In genomic region chrX:73483484-73483810, GRCm38 (mm10) we compare ENCODE assay signal across 8 mouse cellular contexts. TPM values are rescaled to one million over a fixed set of nuclear protein-coding genes. Genes with fewer than 3 reads are reported as not detected.
DNase-seq lines count a peak whose midpoint lies in the region; ATAC-seq lines count a peak whose summit lies in the region.

Gene Bgn, plus strand, starts transcription at chrX:73483602.

- ATAC-seq in forebrain, embryonic 16.5 days = no peak
- ATAC-seq in hindbrain, embryonic 11.5 days (ENCODE audit: low FRiP score) = no peak
- 0 out of 2 replicates have a peak, but pooled peaks have one; percentile 18 for ATAC-seq in limb, embryonic 12.5 days (ENCODE audit: insufficient number of reproducible peaks, insufficient read depth, low FRiP score, low TSS enrichment, low read depth)
- ATAC-seq in neural tube, embryonic 15.5 days (ENCODE audit: low FRiP score) = no peak

- no peak for DNase-seq in urinary bladder, adult 2 months (ENCODE audit: low spot score)
- no peak for DNase-seq in urinary bladder, postnatal 10 days (ENCODE audit: low spot score)
- DNase-seq in hindbrain, embryonic 11.5 days (ENCODE audit: low spot score) = peak; percentile 8
- DNase-seq in thymus, postnatal 0 days (ENCODE audit: low spot score) = no peak
- no peak for DNase-seq in T-cell, adult 2 months (ENCODE audit: low spot score)

- WGBS in forebrain, embryonic 16.5 days = 34% methylated on average over 9 of the region's 14 CpGs
- 38% methylated on average over 13 of the region's 14 CpGs for WGBS in hindbrain, embryonic 11.5 days
- WGBS in limb, embryonic 12.5 days = 39% methylated on average over 12 of the region's 14 CpGs
- 44% methylated on average over 6 of the region's 14 CpGs for WGBS in neural tube, embryonic 15.5 days

- no peak within 1 kb of the TSS for H3K9ac ChIP-seq in forebrain, embryonic 16.5 days (replicated peaks; ENCODE audit: low read depth, low read length)
- no peak within 1 kb of the TSS for H3K9ac ChIP-seq in hindbrain, embryonic 11.5 days (ENCODE audit: low read depth, low read length)
- H3K9ac ChIP-seq in limb, embryonic 12.5 days (replicated peaks) = peak within 1 kb of the TSS; percentile 45; the same call in 1 of the 2 replicates
- H3K9ac ChIP-seq in neural tube, embryonic 15.5 days (replicated peaks) = no peak within 1 kb of the TSS

- H3K27ac ChIP-seq in forebrain, embryonic 16.5 days (ENCODE audit: low read length) = no peak within 1 kb of the TSS
- 0 out of 2 replicates have a peak within 1 kb of the TSS, but pooled peaks have one; percentile 1 for H3K27ac ChIP-seq in hindbrain, embryonic 11.5 days (ENCODE audit: low read depth, low read length)
- no peak within 1 kb of the TSS for H3K27ac ChIP-seq in limb, embryonic 12.5 days
- H3K27ac ChIP-seq in neural tube, embryonic 15.5 days (replicated peaks) = no peak within 1 kb of the TSS

- H3K4me3 ChIP-seq in forebrain, embryonic 16.5 days (replicated peaks; ENCODE audit: low read length) = 0 out of 2 replicates have a peak within 1 kb of the TSS, but pooled peaks have one; percentile 3
- peak within 1 kb of the TSS; percentile 6; the same call in 1 of the 2 replicates for H3K4me3 ChIP-seq in hindbrain, embryonic 11.5 days (ENCODE audit: low read depth, low read length)
- H3K4me3 ChIP-seq in limb, embryonic 12.5 days (replicated peaks) = peak within 1 kb of the TSS; percentile 34
- peak within 1 kb of the TSS; percentile 16; the same call in 1 of the 2 replicates for H3K4me3 ChIP-seq in neural tube, embryonic 15.5 days (replicated peaks)

- no peaks in the 10 kb centered on the region for H3K9me3 ChIP-seq in forebrain, embryonic 16.5 days (ENCODE audit: control insufficient read depth, low read length)
- no peaks in the 10 kb centered on the region for H3K9me3 ChIP-seq in hindbrain, embryonic 11.5 days (ENCODE audit: control insufficient read depth, low read length)
- no peaks in the 10 kb centered on the region for H3K9me3 ChIP-seq in limb, embryonic 12.5 days
- H3K9me3 ChIP-seq in neural tube, embryonic 15.5 days (replicated peaks) = no peaks in the 10 kb centered on the region

- H3K4me2 ChIP-seq in forebrain, embryonic 16.5 days (ENCODE audit: low read length) = no peak within 1 kb of the TSS; the same call in 1 of the 2 replicates
- H3K4me2 ChIP-seq in hindbrain, embryonic 11.5 days (replicated peaks; ENCODE audit: low read depth, low read length) = peak within 1 kb of the TSS; percentile 18; the same call in 1 of the 2 replicates
- peak within 1 kb of the TSS; percentile 55 for H3K4me2 ChIP-seq in limb, embryonic 12.5 days
- peak within 1 kb of the TSS; percentile 25 for H3K4me2 ChIP-seq in neural tube, embryonic 15.5 days

- H3K36me3 ChIP-seq in forebrain, embryonic 16.5 days (ENCODE audit: control insufficient read depth, insufficient read depth) = no peaks in the 10 kb centered on the region
- H3K36me3 ChIP-seq in hindbrain, embryonic 11.5 days (ENCODE audit: control insufficient read depth, insufficient read depth, low read length) = no peaks in the 10 kb centered on the region
- no peaks in the 10 kb centered on the region for H3K36me3 ChIP-seq in limb, embryonic 12.5 days
- H3K36me3 ChIP-seq in neural tube, embryonic 15.5 days = no peaks in the 10 kb centered on the region

- no peaks in the 10 kb centered on the region; the same call in 1 of the 2 replicates for H3K4me1 ChIP-seq in forebrain, embryonic 16.5 days (replicated peaks; ENCODE audit: control insufficient read depth, insufficient read depth, low read length)
- H3K4me1 ChIP-seq in hindbrain, embryonic 11.5 days (replicated peaks; ENCODE audit: control insufficient read depth, insufficient read depth, low read length) = no peaks in the 10 kb centered on the region
- peaks cover 23% of the 10 kb centered on the region for H3K4me1 ChIP-seq in limb, embryonic 12.5 days (replicated peaks)
- no peaks in the 10 kb centered on the region for H3K4me1 ChIP-seq in neural tube, embryonic 15.5 days

- H3K27me3 ChIP-seq in forebrain, embryonic 16.5 days (replicated peaks; ENCODE audit: control insufficient read depth, insufficient read depth, low read length) = no peaks in the 10 kb centered on the region
- H3K27me3 ChIP-seq in hindbrain, embryonic 11.5 days (ENCODE audit: control insufficient read depth, insufficient read depth, low read length) = peaks cover 2% of the 10 kb centered on the region; the same call in 1 of the 2 replicates
- peaks cover 39% of the 10 kb centered on the region for H3K27me3 ChIP-seq in limb, embryonic 12.5 days
- H3K27me3 ChIP-seq in neural tube, embryonic 15.5 days (replicated peaks) = no peaks in the 10 kb centered on the region

RNA-seq across cellular contexts. Expression of gene Bgn, which starts in this region (rescaled TPM):
- polyA plus RNA-seq in urinary bladder, adult 2 months (2012; rRNA removed) = 589 and 923 TPM in 2 replicates
- polyA plus RNA-seq in forebrain, embryonic 16.5 days (2015; fragmentation: Nextera tagmentation; extraction: Ambion mirVana) = 14.9 and 21.1 TPM in 2 replicates
- polyA plus RNA-seq in hindbrain, embryonic 11.5 days (2014; fragmentation: Nextera tagmentation; extraction: Ambion mirVana) = 38.8 and 53.1 TPM in 2 replicates
- 16.7 and 23.4 TPM in 2 replicates for polyA plus RNA-seq in limb, embryonic 12.5 days (2016; fragmentation: Nextera tagmentation; extraction: Ambion mirVana)
- polyA plus RNA-seq in neural tube, embryonic 15.5 days (2015; fragmentation: Nextera tagmentation; extraction: Ambion mirVana) = 29.1 and 33.4 TPM in 2 replicates
- 9.5 and 12.5 TPM in 2 replicates for polyA plus RNA-seq in thymus, postnatal 0 days (2015; fragmentation: Nextera tagmentation; extraction: Ambion mirVana)

Comparison
In these comparisons a context has a peak if more than half of its experiments do, and no peak if none do; other contexts are left out.
1. RNA of gene Bgn (polyA plus RNA-seq): 589 to 923 TPM in urinary bladder, adult 2 months; 38.8 to 53.1 TPM in hindbrain, embryonic 11.5 days, 29.1 to 33.4 TPM in neural tube, embryonic 15.5 days, 16.7 to 23.4 TPM in limb, embryonic 12.5 days, 14.9 to 21.1 TPM in forebrain, embryonic 16.5 days and 9.5 to 12.5 TPM in thymus, postnatal 0 days; every median in the first group is over 10 times any median in the second.
2. Peak in every context shown above with its lines, with median percentiles within 50 percentile points of each other: H3K4me3 ChIP-seq.